Mouse (Mus musculus): ENCODE measurements around the gene Rsph6a. TPM values are rescaled to one million over a fixed set of nuclear protein-coding genes. Genes with fewer than 3 reads are reported as not detected.

Gene Rsph6a
- polyA plus RNA-seq, 1 experiment from 2014 or later: not detected

DNA sequence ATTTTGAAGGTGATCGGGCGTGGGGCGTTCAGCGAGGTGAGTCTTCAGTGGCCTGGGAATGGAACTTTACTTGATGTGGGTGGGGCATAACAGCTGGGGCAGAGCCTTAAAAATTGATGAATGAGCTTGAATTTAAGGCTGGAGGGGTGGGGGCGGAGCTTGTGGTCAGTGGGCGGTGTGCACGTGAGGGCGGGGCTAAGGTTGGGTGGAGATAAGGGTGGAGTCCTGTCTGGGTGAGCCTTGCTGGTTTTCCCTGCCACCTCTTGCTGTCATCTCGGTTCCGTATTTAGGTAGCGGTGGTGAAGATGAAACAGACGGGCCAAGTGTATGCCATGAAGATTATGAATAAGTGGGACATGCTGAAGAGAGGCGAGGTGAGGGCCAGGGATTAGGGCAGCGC, 31.6 kb downstream of the Rsph6a start:
- Histone ChIP-seq H3K27ac (ENCODE audit: low read depth) (no peak overlapping the region), H3K27me3 (replicated peaks; ENCODE audit: control insufficient read depth, insufficient read depth, low read length) (no peaks in the 10 kb centered on the region), H3K9ac (ENCODE audit: low read length) (no peak overlapping the region; the same call in 1 of the 2 replicates), H3K36me3 (ENCODE audit: control insufficient read depth, insufficient read depth, low read length) (peaks cover 48% of the 10 kb centered on the region), H3K9me3 (ENCODE audit: control insufficient read depth, low read length) (no peaks in the 10 kb centered on the region), H3K4me1 (replicated peaks; ENCODE audit: control insufficient read depth, insufficient read depth, low read length) (peaks cover 39% of the 10 kb centered on the region), H3K4me3 (ENCODE audit: low read depth, low read length) (peak overlapping the region; percentile 23), H3K4me2 (ENCODE audit: low read length) (peak overlapping the region; percentile 36)
- DNase-seq (ENCODE audit: low spot score) (peak; percentile 78), ATAC-seq (replicated peaks; ENCODE audit: low FRiP score, low TSS enrichment, low read depth) (peak; percentile 20; the same call in 1 of the 2 replicates)
- WGBS: 11% methylated on average over 14 of the region's 14 CpGs

DNA sequence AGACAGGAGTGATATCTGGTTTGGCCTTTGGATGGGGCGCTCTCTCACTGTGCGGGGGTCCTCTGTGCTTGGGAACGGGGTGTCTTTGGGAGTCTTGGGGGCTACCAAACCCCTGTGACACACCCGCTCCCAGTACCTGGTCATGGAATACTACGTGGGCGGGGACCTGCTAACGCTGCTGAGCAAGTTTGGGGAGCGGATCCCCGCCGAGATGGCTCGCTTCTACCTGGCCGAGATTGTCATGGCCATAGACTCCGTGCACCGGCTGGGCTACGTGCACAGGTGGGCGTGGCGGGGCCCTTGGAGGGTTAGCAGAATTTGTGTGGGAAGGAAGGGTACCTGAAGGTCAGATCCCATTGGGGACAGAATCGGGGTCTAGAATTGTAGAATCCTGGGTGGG, 32.3 kb downstream of the Rsph6a start:
- Histone ChIP-seq H3K27ac (ENCODE audit: low read depth) (no peak overlapping the region), H3K4me3 (ENCODE audit: low read depth, low read length) (no peak overlapping the region), H3K36me3 (ENCODE audit: control insufficient read depth, insufficient read depth, low read length) (peaks cover 41% of the 10 kb centered on the region), H3K9me3 (ENCODE audit: control insufficient read depth, low read length) (no peaks in the 10 kb centered on the region), H3K27me3 (replicated peaks; ENCODE audit: control insufficient read depth, insufficient read depth, low read length) (no peaks in the 10 kb centered on the region), H3K9ac (ENCODE audit: low read length) (no peak overlapping the region), H3K4me2 (ENCODE audit: low read length) (no peak overlapping the region), H3K4me1 (replicated peaks; ENCODE audit: control insufficient read depth, insufficient read depth, low read length) (peaks cover 41% of the 10 kb centered on the region)
- DNase-seq (ENCODE audit: low spot score) (no peak), ATAC-seq (replicated peaks; ENCODE audit: low FRiP score, low TSS enrichment, low read depth) (no peak)
- 64% methylated on average over 18 of the region's 18 CpGs for WGBS

DNA sequence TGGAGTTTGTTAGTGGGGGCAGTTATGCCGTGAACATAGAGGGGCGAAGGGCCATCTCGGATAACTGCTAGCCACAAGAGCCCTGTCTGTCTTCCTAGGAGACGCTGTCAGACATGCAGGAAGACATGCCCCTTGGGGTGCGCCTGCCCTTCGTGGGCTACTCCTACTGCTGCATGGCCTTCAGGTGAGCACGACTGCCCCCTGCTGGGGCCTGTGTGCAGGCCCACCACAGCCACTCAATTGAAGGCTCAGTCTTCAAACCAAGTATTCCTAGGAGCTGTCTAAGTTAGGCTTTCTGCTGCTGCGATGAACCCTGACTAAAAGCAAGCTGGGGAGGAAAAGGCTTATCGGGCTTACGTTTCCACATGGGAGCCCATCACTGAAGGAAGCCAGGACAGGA, 34.3 kb downstream of the Rsph6a start:
- WGBS: 40% methylated on average over 10 of the region's 10 CpGs
- Histone ChIP-seq H3K9ac (ENCODE audit: low read length) (no peak overlapping the region), H3K4me2 (ENCODE audit: low read length) (no peak overlapping the region), H3K27me3 (replicated peaks; ENCODE audit: control insufficient read depth, insufficient read depth, low read length) (no peaks in the 10 kb centered on the region), H3K4me3 (ENCODE audit: low read depth, low read length) (no peak overlapping the region), H3K36me3 (ENCODE audit: control insufficient read depth, insufficient read depth, low read length) (peaks cover 30% of the 10 kb centered on the region), H3K27ac (ENCODE audit: low read depth) (no peak overlapping the region), H3K9me3 (ENCODE audit: control insufficient read depth, low read length) (no peaks in the 10 kb centered on the region), H3K4me1 (replicated peaks; ENCODE audit: control insufficient read depth, insufficient read depth, low read length) (peaks cover 44% of the 10 kb centered on the region)
- no peak for ATAC-seq (replicated peaks; ENCODE audit: low FRiP score, low TSS enrichment, low read depth)
- peak; percentile 81 for DNase-seq (ENCODE audit: low spot score)

DNA sequence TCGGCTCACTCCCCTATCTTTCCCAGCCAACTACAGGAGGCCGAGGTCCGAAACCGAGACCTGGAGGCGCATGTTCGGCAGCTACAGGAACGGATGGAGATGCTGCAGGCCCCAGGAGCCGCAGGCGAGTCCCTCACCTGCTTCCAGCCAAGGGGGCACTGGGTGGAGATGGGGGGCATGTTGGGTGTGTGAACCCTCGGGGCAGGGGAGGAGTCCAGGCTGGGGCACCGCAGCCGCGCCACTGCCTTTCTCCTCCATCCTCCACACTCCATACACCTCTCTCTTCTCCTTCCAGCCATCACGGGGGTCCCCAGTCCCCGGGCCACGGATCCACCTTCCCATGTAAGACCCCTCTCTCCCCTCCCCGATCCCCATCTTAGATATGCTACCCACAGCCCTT, 37.4 kb downstream of the Rsph6a start:
- Histone ChIP-seq H3K4me2 (ENCODE audit: low read length) (peak overlapping the region; percentile 91), H3K4me1 (replicated peaks; ENCODE audit: control insufficient read depth, insufficient read depth, low read length) (peaks cover 28% of the 10 kb centered on the region), H3K4me3 (ENCODE audit: low read depth, low read length) (no peak overlapping the region), H3K9ac (ENCODE audit: low read length) (peak overlapping the region; percentile 21; the same call in 1 of the 2 replicates), H3K9me3 (ENCODE audit: control insufficient read depth, low read length) (no peaks in the 10 kb centered on the region), H3K27me3 (replicated peaks; ENCODE audit: control insufficient read depth, insufficient read depth, low read length) (no peaks in the 10 kb centered on the region), H3K27ac (ENCODE audit: low read depth) (no peak overlapping the region; the same call in 1 of the 2 replicates), H3K36me3 (ENCODE audit: control insufficient read depth, insufficient read depth, low read length) (peaks cover 31% of the 10 kb centered on the region)
- no peak for ATAC-seq (replicated peaks; ENCODE audit: low FRiP score, low TSS enrichment, low read depth)
- no peak for DNase-seq (ENCODE audit: low spot score)
- WGBS: 54% methylated on average over 10 of the region's 17 CpGs

DNA sequence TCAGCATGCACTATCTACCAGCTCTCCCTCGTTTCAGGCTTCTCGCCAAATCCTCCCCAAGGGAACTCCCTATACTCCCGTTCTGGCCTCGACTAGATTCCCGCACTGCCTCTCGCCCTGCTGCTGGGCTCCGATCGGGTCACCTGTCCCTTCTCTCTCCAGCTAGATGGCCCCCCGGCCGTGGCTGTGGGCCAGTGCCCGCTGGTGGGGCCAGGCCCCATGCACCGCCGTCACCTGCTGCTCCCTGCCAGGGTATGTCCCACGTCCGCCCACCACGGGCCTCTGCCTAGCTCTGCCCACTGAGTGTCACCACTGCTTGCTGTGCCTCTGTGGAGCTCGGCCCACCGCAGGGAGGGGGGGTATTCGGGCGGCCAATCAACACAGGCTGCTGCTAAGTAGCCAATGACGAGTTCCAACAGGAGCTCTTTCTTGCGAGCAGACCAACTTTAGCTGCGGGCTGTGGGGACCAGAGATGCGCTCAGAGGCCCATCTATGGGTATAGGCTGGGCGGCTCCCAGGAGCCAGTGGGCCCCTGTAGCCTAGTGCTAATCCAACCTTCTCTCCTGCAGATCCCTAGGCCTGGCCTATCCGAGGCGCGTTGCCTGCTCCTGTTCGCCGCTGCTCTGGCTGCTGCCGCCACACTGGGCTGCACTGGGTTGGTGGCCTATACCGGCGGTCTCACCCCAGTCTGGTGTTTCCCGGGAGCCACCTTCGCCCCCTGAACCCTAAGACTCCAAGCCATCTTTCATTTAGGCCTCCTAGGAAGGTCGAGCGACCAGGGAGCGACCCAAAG, 38.1 kb downstream of the Rsph6a start:
- 9% methylated on average over 38 of the region's 38 CpGs for WGBS
- H3K4me1 ChIP-seq (replicated peaks; ENCODE audit: control insufficient read depth, insufficient read depth, low read length): peaks cover 34% of the 10 kb centered on the region
- H3K4me2 ChIP-seq (ENCODE audit: low read length): peak overlapping the region; percentile 91
- peak overlapping the region; percentile 96 for H3K27ac ChIP-seq (ENCODE audit: low read depth)
- H3K9ac ChIP-seq (ENCODE audit: low read length): peak overlapping the region; percentile 40
- no peaks in the 10 kb centered on the region for H3K9me3 ChIP-seq (ENCODE audit: control insufficient read depth, low read length)
- no peaks in the 10 kb centered on the region for H3K27me3 ChIP-seq (replicated peaks; ENCODE audit: control insufficient read depth, insufficient read depth, low read length)
- peak overlapping the region; percentile 78 for H3K4me3 ChIP-seq (ENCODE audit: low read depth, low read length)
- H3K36me3 ChIP-seq (ENCODE audit: control insufficient read depth, insufficient read depth, low read length): peaks cover 31% of the 10 kb centered on the region
- ATAC-seq (replicated peaks; ENCODE audit: low FRiP score, low TSS enrichment, low read depth) (peak; percentile 34), DNase-seq (ENCODE audit: low spot score) (peak; percentile 82)

DNA sequence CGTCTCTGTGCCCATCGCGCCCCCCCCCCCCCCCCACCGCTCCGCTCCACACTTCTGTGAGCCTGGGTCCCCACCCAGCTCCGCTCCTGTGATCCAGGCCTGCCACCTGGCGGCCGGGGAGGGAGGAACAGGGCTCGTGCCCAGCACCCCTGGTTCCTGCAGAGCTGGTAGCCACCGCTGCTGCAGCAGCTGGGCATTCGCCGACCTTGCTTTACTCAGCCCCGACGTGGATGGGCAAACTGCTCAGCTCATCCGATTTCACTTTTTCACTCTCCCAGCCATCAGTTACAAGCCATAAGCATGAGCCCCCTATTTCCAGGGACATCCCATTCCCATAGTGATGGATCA, 38.7 kb downstream of the Rsph6a start:
- H3K4me1 ChIP-seq (replicated peaks; ENCODE audit: control insufficient read depth, insufficient read depth, low read length): peaks cover 36% of the 10 kb centered on the region
- peak overlapping the region; percentile 91 for H3K4me2 ChIP-seq (ENCODE audit: low read length)

DNA sequence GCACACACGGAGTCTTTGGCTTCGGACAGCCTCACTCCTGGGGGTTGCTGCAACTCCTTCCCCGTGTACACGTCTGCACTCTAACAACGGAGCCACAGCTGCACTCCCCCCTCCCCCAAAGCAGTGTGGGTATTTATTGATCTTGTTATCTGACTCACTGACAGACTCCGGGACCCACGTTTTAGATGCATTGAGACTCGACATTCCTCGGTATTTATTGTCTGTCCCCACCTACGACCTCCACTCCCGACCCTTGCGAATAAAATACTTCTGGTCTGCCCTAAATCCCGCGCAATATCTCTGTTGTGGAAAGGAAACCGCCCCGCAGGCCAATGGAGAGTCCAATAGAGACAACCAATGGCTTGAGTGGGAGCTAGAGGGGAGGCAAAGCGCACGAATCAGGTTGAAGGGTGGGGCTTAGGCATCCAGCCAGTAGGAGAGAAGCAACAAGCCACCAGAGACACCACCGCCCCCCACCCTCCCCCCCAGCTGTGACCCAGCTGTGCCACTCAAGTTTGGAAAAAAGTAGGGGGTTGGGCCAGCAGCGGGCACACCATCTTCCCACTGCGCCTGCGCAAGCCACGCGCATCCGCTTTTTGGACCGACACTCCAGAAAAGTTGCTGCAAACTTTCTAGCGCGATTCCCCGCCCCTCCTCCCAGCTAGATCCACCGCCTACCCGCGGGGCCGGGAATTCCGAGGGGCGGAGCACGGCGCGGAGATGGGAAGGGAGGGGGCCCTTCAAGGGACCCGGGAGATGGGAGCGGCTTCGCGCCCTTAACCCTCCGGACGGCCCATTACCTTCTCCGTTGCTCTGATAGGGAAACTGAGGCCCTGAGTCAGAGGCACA, 39.3 kb downstream of the Rsph6a start:
- Histone ChIP-seq H3K4me2 (ENCODE audit: low read length) (peak overlapping the region; percentile 91), H3K27me3 (replicated peaks; ENCODE audit: control insufficient read depth, insufficient read depth, low read length) (no peaks in the 10 kb centered on the region), H3K4me1 (replicated peaks; ENCODE audit: control insufficient read depth, insufficient read depth, low read length) (peaks cover 36% of the 10 kb centered on the region), H3K9me3 (ENCODE audit: control insufficient read depth, low read length) (no peaks in the 10 kb centered on the region), H3K4me3 (ENCODE audit: low read depth, low read length) (peak overlapping the region; percentile 78), H3K36me3 (ENCODE audit: control insufficient read depth, insufficient read depth, low read length) (peaks cover 29% of the 10 kb centered on the region), H3K9ac (ENCODE audit: low read length) (peak overlapping the region; percentile 81), H3K27ac (ENCODE audit: low read depth) (peak overlapping the region; percentile 96)
- WGBS: 1% methylated on average over 45 of the region's 45 CpGs
- peak; percentile 84 for ATAC-seq (replicated peaks; ENCODE audit: low FRiP score, low TSS enrichment, low read depth)
- DNase-seq (ENCODE audit: low spot score): peak; percentile 97

More for the DNA sequence above, 38.7 kb downstream of the Rsph6a start:
- WGBS: 0% methylated on average over 12 of the region's 15 CpGs
- H3K27me3 ChIP-seq (replicated peaks; ENCODE audit: control insufficient read depth, insufficient read depth, low read length): no peaks in the 10 kb centered on the region
- H3K4me3 ChIP-seq (ENCODE audit: low read depth, low read length): peak overlapping the region; percentile 78
- no peaks in the 10 kb centered on the region for H3K9me3 ChIP-seq (ENCODE audit: control insufficient read depth, low read length)
- H3K27ac ChIP-seq (ENCODE audit: low read depth): peak overlapping the region; percentile 96
- peak overlapping the region; percentile 40 for H3K9ac ChIP-seq (ENCODE audit: low read length)
- DNase-seq (ENCODE audit: low spot score) (peak; percentile 91), ATAC-seq (replicated peaks; ENCODE audit: low FRiP score, low TSS enrichment, low read depth) (peak; percentile 56)
- peaks cover 31% of the 10 kb centered on the region for H3K36me3 ChIP-seq (ENCODE audit: control insufficient read depth, insufficient read depth, low read length)

DNA sequence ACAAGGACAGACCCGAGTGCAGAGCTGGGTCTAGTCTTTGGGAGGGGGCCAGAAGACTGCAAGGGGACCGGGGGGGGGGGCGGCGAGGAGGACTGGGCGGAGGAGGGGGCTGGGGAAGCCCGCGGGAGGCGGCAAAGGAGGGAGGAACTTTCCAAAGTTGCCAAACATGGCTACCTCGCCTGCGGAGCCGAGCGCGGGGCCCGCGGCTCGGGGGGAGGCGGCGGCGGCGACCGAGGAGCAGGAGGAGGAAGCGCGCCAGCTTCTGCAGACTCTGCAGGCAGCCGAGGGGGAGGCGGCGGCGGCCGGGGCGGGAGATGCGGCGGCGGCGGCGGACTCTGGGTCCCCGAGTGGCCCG, 40.0 kb downstream of the Rsph6a start, which contains the start of gene Six5:
Six5 (plus strand) TSS at position 124 of the 355 bp plus-strand sequence.
- DNase-seq (ENCODE audit: low spot score) (no peak), ATAC-seq (replicated peaks; ENCODE audit: low FRiP score, low TSS enrichment, low read depth) (peak; percentile 0; the same call in 1 of the 2 replicates)
- WGBS: 3% methylated on average over 30 of the region's 36 CpGs
- H3K4me2 ChIP-seq (ENCODE audit: low read length): peak within 1 kb of the TSS; percentile 91
- no peaks in the 10 kb centered on the region for H3K9me3 ChIP-seq (ENCODE audit: control insufficient read depth, low read length)
- peaks cover 36% of the 10 kb centered on the region for H3K4me1 ChIP-seq (replicated peaks; ENCODE audit: control insufficient read depth, insufficient read depth, low read length)
- peaks cover 26% of the 10 kb centered on the region for H3K36me3 ChIP-seq (ENCODE audit: control insufficient read depth, insufficient read depth, low read length)
- peak within 1 kb of the TSS; percentile 78 for H3K4me3 ChIP-seq (ENCODE audit: low read depth, low read length)
- no peaks in the 10 kb centered on the region for H3K27me3 ChIP-seq (replicated peaks; ENCODE audit: control insufficient read depth, insufficient read depth, low read length)
- H3K9ac ChIP-seq (ENCODE audit: low read length): peak within 1 kb of the TSS; percentile 81
- peak within 1 kb of the TSS; percentile 96 for H3K27ac ChIP-seq (ENCODE audit: low read depth)

Data from intestine, embryonic 14.5 days (tissue).